Mouse (Mus musculus) c-Kit-positive CD71-positive TER-119-positive erythroid progenitor cells, embryonic 14.5 days (primary cell): ENCODE results near the gene Tmem132e.

Experiments
- DNase-seq: peaks from one replicate; pipeline ENCODE4 v3.0.0-alpha.2; 2013; ENCODE audit warnings: low spot score

The Tmem132e gene

GRCm38 (mm10) chr11:82434091-82434831, 45.6 kb downstream of the Tmem132e start:
- DNase-seq, result no peak

GRCm38 (mm10) chr11:82434832-82435182, 46.1 kb downstream of the Tmem132e start:
- DNase-seq, result no peak

GRCm38 (mm10) chr11:82448485-82448884, 59.8 kb downstream of the Tmem132e start:
- no peak for DNase-seq

GRCm38 (mm10) chr11:82452516-82452915, 63.8 kb downstream of the Tmem132e start:
- no peak for DNase-seq

- DNase-seq, result no peak
Measured at GRCm38 (mm10) chr11:82453230-82453629, 64.5 kb downstream of the Tmem132e start.

GRCm38 (mm10) chr11:82461326-82461725, 72.6 kb downstream of the Tmem132e start:
- DNase-seq, result no peak

- no peak for DNase-seq
Measured at GRCm38 (mm10) chr11:82465536-82465935, 76.8 kb downstream of the Tmem132e start.

- no peak for DNase-seq
Measured at GRCm38 (mm10) chr11:82467218-82467617, 78.5 kb downstream of the Tmem132e start.

GRCm38 (mm10) chr11:82471076-82471475, 82.4 kb downstream of the Tmem132e start:
- no peak for DNase-seq

GRCm38 (mm10) chr11:82473137-82473621, 84.5 kb downstream of the Tmem132e start:
- no peak for DNase-seq

GRCm38 (mm10) chr11:82476092-82476491, 87.4 kb downstream of the Tmem132e start:
- no peak for DNase-seq

GRCm38 (mm10) chr11:82477412-82477811, 88.7 kb downstream of the Tmem132e start:
- no peak for DNase-seq

- DNase-seq, result no peak
Measured at GRCm38 (mm10) chr11:82480941-82481340, 92.2 kb downstream of the Tmem132e start.

GRCm38 (mm10) chr11:82487359-82488086, 98.8 kb downstream of the Tmem132e start:
- DNase-seq, result no peak

GRCm38 (mm10) chr11:82490896-82491295, 102.2 kb downstream of the Tmem132e start:
- no peak for DNase-seq
